Mouse (Mus musculus) adipose tissue, adult 10 weeks (tissue): ENCODE results near the gene Rbfox1. TPM values are rescaled to one million over a fixed set of nuclear protein-coding genes. Genes with fewer than 3 reads are reported as not detected.

Experiments used
- polyA plus RNA-seq: library from polyadenylated mRNA; stranded (reverse); fragments of 350-450 nt; fragmentation: Illumina TruSeq; extraction: RNeasy Lipid Tissue Mini Kit (QIAGEN cat#74804); gene quantifications from one replicate; pipeline ENCODE4 v1.2.3, GENCODE M21; 2014; ENCODE audit warnings: low read depth, low replicate concordance

Rbfox1 gene
- polyA plus RNA-seq, result 0.20 TPM

GRCm38 (mm10) chr16:5884746-5885689 is at the start of gene Rbfox1:
Rbfox1 (plus strand) TSS chr16:5885355.

